Mouse (Mus musculus) lung, embryonic 14.5 days (tissue): ENCODE results near the gene Polrmt. TPM values are rescaled to one million over a fixed set of nuclear protein-coding genes. Genes with fewer than 3 reads are reported as not detected.

ENCODE experiments used
- ATAC-seq: fragments of 200-750 bp; cut with Nextera tagmentation; 2 replicates; pipeline ENCODE4 v1.8.0; 2017; ENCODE audit warnings: mild to moderate bottlenecking, moderate TSS enrichment, moderate library complexity; ENCODE audit not compliant: insufficient read depth
- DNase-seq: peaks from one replicate; pipeline ENCODE4 v3.0.0-alpha.2; 2015
- H3K27ac ChIP-seq: fragments of 300-500 bp; sonication (generic); 2 replicates; pipeline ENCODE4 v1.5.1; 2014; ENCODE audit warnings: low read depth, mild to moderate bottlenecking, moderate library complexity
- H3K27me3 ChIP-seq: fragments of 300-500 bp; sonication (generic); 2 replicates; pipeline ENCODE4 v1.6.1; 2014; ENCODE audit warnings: low read length, control low read depth; ENCODE audit not compliant: insufficient read depth
- H3K36me3 ChIP-seq: fragments of 300-500 bp; sonication (generic); 2 replicates; pipeline ENCODE4 v1.6.1; 2014; ENCODE audit warnings: control low read depth; ENCODE audit not compliant: insufficient read depth
- H3K4me1 ChIP-seq: fragments of 300-500 bp; sonication (generic); 2 replicates; pipeline ENCODE4 v1.6.1; 2014; ENCODE audit warnings: antibody characterized with exemption, control low read depth; ENCODE audit not compliant: insufficient read depth
- H3K4me2 ChIP-seq: fragments of 300-500 bp; sonication (generic); 2 replicates; pipeline ENCODE4 v1.6.1; 2014; ENCODE audit warnings: mild to moderate bottlenecking
- H3K4me3 ChIP-seq: fragments of 300-500 bp; sonication (generic); 2 replicates; pipeline ENCODE4 v1.5.1; 2014; ENCODE audit warnings: low read depth, low read length
- H3K9ac ChIP-seq: fragments of 300-500 bp; sonication (generic); 2 replicates; pipeline ENCODE4 v1.6.1; 2014
- H3K9me3 ChIP-seq: fragments of 300-500 bp; sonication (generic); 2 replicates; pipeline ENCODE4 v1.6.1; 2016; ENCODE audit warnings: low read depth, low read length, control low read depth
- CTCF ChIP-seq: IDR thresholded peaks from 2 replicates; pipeline ENCODE4 v1.5.1; 2016; ENCODE audit warnings: antibody characterized with exemption, low read depth
- WGBS: fragments of 180-500 bp; shearing (Covaris S2); extraction: QIAGEN DNeasy Blood & Tissue Kit; methylation state at CpG from one replicate; pipeline ENCODE4 v1.1.7; 2014; 5-methylcytosine and 5-hydroxymethylcytosine counted together
- polyA plus RNA-seq: library from polyadenylated mRNA; unstranded; fragments of >200 nt; fragmentation: Nextera tagmentation; extraction: Ambion mirVana; gene quantifications from 2 replicates; pipeline ENCODE4 v1.2.1, GENCODE M21; 2014

Gene Polrmt
- polyA plus RNA-seq, 1 experiment from 2014 or later = 44.2 TPM

DNA sequence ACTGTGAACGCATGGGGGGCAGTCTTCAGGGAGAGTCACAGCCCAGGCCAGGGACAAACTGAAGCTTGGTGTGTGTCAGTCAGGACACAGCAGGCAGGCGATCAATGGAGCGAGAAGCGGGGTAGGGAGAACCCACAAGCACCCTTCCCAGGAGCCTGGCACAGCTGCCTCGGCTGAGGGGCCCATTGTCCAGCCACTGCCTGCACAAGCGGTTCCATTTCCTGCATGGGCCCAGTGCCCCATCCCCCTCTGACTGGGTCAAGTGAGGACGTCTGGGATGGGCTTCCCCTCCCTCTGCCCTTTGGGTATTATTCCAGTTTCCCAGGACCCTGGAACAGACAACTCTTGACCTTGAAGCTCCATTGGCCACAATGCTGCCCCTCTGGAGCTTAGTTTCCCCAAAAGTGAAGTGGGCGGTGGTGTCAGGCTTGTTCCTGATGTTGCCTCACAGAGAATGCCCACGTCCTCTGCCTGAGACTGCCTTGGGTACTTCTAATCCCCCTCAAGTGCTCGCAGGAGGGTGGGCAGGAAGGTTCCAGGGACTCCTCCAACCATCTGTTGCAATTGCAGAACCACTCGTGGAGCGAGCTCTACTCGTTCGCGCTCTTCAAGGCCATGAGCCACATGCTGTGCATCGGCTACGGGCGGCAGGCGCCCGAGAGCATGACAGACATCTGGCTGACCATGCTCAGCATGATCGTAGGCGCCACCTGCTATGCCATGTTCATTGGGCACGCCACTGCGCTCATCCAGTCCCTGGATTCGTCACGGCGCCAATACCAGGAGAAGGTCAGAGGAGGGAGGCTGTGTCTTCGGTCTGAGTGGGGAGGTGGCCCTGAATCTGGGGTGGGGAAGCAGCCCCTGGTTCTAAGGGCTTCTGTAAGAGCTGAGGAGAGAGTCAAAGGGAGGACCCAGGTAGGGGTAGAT lies 17.8 kb downstream of the Polrmt start:
- ATAC-seq (no peak), DNase-seq (no peak)
- TF ChIP-seq CTCF = no peak
- WGBS = 68% methylated on average over 28 of the region's 28 CpGs
- Histone ChIP-seq H3K4me3 (no peak overlapping the region), H3K9me3 (no peaks in the 10 kb centered on the region), H3K9ac (no peak overlapping the region), H3K4me2 (no peak overlapping the region), H3K27ac (no peak overlapping the region), H3K4me1 (no peaks in the 10 kb centered on the region), H3K36me3 (no peaks in the 10 kb centered on the region), H3K27me3 (no peaks in the 10 kb centered on the region)

GRCm38 (mm10) chr10:79726090-79726489 lies 20.3 kb downstream of the Polrmt start:
- TF ChIP-seq CTCF = peak; percentile 69
- H3K4me3 ChIP-seq = no peak overlapping the region
- no peak overlapping the region for H3K9ac ChIP-seq
- peak; percentile 40 for DNase-seq
- no peak for ATAC-seq
- H3K4me1 ChIP-seq = no peaks in the 10 kb centered on the region
- H3K4me2 ChIP-seq = no peak overlapping the region
- H3K27ac ChIP-seq = no peak overlapping the region
- H3K36me3 ChIP-seq = no peaks in the 10 kb centered on the region
- H3K27me3 ChIP-seq = no peaks in the 10 kb centered on the region
- WGBS = 39% methylated on average over 11 of the region's 11 CpGs
- H3K9me3 ChIP-seq = no peaks in the 10 kb centered on the region

GRCm38 (mm10) chr10:79723692-79724091 lies 22.7 kb downstream of the Polrmt start:
- 67% methylated on average over 7 of the region's 7 CpGs for WGBS
- TF ChIP-seq CTCF = no peak
- Histone ChIP-seq H3K9ac (no peak overlapping the region), H3K4me1 (no peaks in the 10 kb centered on the region), H3K4me3 (no peak overlapping the region), H3K9me3 (no peaks in the 10 kb centered on the region), H3K27me3 (peaks cover 4% of the 10 kb centered on the region; the same call in 1 of the 2 replicates), H3K36me3 (no peaks in the 10 kb centered on the region), H3K27ac (no peak overlapping the region), H3K4me2 (no peak overlapping the region)
- no peak for ATAC-seq
- no peak for DNase-seq

GRCm38 (mm10) chr10:79723047-79723446 lies 23.3 kb downstream of the Polrmt start:
- Histone ChIP-seq H3K27me3 (peaks cover 10% of the 10 kb centered on the region), H3K9me3 (no peaks in the 10 kb centered on the region), H3K4me1 (no peaks in the 10 kb centered on the region), H3K4me3 (no peak overlapping the region), H3K4me2 (no peak overlapping the region), H3K9ac (no peak overlapping the region), H3K27ac (no peak overlapping the region), H3K36me3 (no peaks in the 10 kb centered on the region)
- DNase-seq (no peak), ATAC-seq (no peak)
- TF ChIP-seq CTCF = no peak
- whole genome bisulfite sequencing = 62% methylated on average over 6 of the region's 6 CpGs

GRCm38 (mm10) chr10:79721089-79721488 lies 25.3 kb downstream of the Polrmt start:
- Histone ChIP-seq H3K4me2 (no peak overlapping the region), H3K36me3 (no peaks in the 10 kb centered on the region), H3K27me3 (peaks cover 29% of the 10 kb centered on the region), H3K9ac (no peak overlapping the region), H3K9me3 (no peaks in the 10 kb centered on the region), H3K4me3 (no peak overlapping the region), H3K4me1 (0 out of 2 replicates have a peak, but pooled peaks cover 4% of the 10 kb centered on the region), H3K27ac (no peak overlapping the region)
- TF ChIP-seq CTCF = no peak
- WGBS = 57% methylated on average over 5 of the region's 5 CpGs
- no peak for DNase-seq
- ATAC-seq = no peak

- TF ChIP-seq CTCF = no peak
- peak; percentile 94 for DNase-seq
- ATAC-seq = no peak
- Histone ChIP-seq H3K9me3 (no peaks in the 10 kb centered on the region), H3K4me2 (peak overlapping the region; percentile 96), H3K27me3 (peaks cover 41% of the 10 kb centered on the region), H3K36me3 (no peaks in the 10 kb centered on the region), H3K9ac (no peak overlapping the region), H3K4me1 (0 out of 2 replicates have a peak, but pooled peaks cover 4% of the 10 kb centered on the region), H3K27ac (no peak overlapping the region), H3K4me3 (peak overlapping the region; percentile 55)
- WGBS = 3% methylated on average over 43 of the region's 43 CpGs
These were observed 28.6 kb downstream of the Polrmt start for GRCm38 (mm10) chr10:79717640-79718357.

- Histone ChIP-seq H3K36me3 (peaks cover 3% of the 10 kb centered on the region), H3K4me2 (peak overlapping the region; percentile 96), H3K27ac (no peak overlapping the region), H3K4me1 (0 out of 2 replicates have a peak, but pooled peaks cover 4% of the 10 kb centered on the region), H3K4me3 (peak overlapping the region; percentile 55), H3K9ac (no peak overlapping the region; the same call in 1 of the 2 replicates), H3K9me3 (no peaks in the 10 kb centered on the region), H3K27me3 (peaks cover 41% of the 10 kb centered on the region)
- no peak for DNase-seq
- ATAC-seq = no peak
- TF ChIP-seq CTCF = no peak
- under 1% methylated on average over 37 of the region's 44 CpGs for WGBS
These were observed 29.4 kb downstream of the Polrmt start for GRCm38 (mm10) chr10:79716988-79717355.
